Mouse (Mus musculus) heart, adult 18-20 months (tissue): Measurements from ENCODE around the gene Gm19402. TPM values are rescaled to one million over a fixed set of nuclear protein-coding genes. Genes with fewer than 3 reads are reported as not detected.
"Not testable (repeated sequence)": the region's sequence is repeated elsewhere in the genome, so short reads cannot be mapped to it uniquely, and the experiment has no call there.

Experiments
- DNase-seq, 2 experiments: peaks; one replicate each; pipeline ENCODE4 v3.0.0; 2021 to 2022; ENCODE audit warnings: mixed read lengths in 1 of 2
- long read RNA-seq, 2 experiments: library from polyadenylated mRNA; stranded (forward); transcript quantifications; one replicate each; pipeline ENCODE4 v2.0.0; 2021
- total RNA-seq, 2 experiments: library from RNA; stranded (reverse); gene quantifications; 2 replicates each; pipeline ENCODE4 v1.2.3; 2021

Gene Gm19402
- total RNA-seq: not detected
- long read RNA-seq, experiment 1: 0 reads
- long read RNA-seq, experiment 2: 0 reads

DNA sequence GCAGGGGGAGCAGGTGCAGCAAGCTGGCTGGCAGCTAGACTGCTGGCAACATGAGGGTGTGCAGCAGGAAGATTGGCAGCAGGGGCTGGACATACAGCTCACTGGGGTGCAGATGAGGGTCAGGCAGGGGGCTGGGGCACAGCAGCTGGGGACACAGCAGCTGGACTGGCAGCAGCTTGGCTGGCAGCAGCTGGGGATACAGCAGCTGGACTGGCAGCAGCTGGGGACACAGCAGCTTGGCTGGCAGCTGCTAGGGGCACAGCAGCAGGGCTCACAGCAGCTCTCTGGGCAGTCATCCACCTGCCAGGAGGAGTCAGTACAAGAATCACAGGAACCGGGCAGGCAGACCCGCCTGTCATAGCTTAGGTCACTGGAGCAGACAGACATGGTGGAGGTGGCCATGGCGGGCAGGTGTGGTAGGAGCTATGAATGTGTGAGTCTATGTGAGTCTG, at the start of gene Gm19402:
TSS of gene Gm19402 (minus strand) at position 402 of the 452 bp plus-strand sequence.
- not testable (repeated sequence) for DNase-seq

GRCm38 (mm10) chr10:77738929-77739328, 48.4 kb upstream of the Gm19402 start:
- DNase-seq: no peak

DNA sequence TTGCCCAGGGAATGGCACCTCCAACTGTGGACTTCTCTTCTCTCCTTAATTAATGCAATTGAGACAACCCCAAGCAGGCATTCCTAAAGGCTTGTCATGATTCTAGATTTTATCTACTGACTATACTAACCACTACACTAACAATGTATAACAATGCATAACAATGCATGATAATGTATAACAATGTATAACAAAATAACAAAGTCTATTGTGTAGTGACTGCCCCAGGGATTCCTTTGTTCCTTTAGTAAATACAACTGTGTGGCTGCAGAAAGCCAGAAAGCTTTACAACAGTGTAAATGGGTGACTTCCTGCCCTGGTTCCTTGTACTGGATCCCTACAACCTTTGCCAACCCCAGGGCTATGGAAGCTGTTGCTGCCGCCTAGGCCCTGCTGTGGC, 45.4 kb upstream of the Gm19402 start:
- DNase-seq: no peak

DNA sequence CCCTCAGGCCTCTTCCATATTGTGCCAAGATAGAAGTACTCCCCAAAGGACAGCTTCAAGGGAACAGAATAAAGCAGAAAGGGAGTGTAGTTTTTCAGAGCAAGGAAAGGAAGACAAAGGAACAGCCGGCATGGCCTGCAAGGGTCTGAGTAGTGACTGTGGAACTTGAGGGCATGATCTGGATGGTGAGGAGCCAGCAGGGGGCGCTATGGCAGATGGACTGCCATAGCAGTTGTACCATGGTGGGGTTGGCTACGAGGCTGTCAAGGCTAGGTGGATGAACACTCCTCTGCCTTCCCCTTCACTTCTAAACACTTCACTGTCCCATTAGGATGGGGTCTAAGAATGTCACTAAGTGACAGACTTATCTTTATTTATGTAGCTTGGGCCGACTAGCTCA, 38.7 kb upstream of the Gm19402 start:
- peak in 1 of 2 experiments; percentile 10 for DNase-seq

- no peak for DNase-seq
These were observed 37.7 kb upstream of the Gm19402 start for GRCm38 (mm10) chr10:77728280-77728679.

- DNase-seq: no peak
These were observed 35.6 kb upstream of the Gm19402 start, which contains the start of gene Gm10100 for GRCm38 (mm10) chr10:77726186-77726585. Gm10100 (plus strand) TSS chr10:77726486.

DNA sequence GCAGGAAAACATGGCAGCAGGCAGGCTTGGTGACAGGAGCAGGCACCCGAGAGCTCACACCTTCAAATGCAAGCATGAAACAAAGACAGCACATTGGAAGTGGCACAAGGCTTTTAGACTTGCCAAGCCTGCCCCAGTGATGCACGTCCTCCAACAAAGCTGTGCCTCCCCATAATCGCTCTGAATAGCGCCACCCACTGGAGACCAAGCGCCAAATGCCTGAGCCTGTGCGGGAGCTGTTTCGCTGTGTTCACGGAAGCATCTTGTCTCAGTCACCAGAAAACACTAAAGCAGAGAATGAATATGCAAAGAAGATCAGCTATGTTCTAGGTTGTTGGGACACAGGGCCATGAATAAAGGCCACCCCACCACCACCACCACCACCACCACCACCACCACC, 34.3 kb upstream of the Gm19402 start:
- DNase-seq: no peak

DNA sequence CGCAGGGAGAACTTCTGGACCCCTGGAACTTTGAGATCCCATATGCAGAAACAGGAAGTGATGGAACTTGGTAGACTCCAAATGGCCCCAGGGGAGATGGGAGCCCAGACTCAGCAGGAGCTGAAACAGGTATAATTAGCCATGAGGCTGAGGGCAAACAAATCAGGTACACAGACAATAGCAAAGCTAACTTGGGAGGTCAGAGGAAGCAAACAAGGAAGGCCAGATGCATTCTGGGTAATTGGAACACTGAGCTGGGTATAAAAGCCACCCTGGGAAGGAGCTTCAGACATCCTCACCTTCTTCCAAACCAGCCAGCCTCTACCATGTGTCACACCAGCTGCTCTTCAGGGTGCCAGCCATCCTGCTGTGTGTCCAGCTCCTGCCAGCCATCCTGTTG, 29.7 kb upstream of the Gm19402 start, which contains the start of gene Krtap12-1:
TSS of gene Krtap12-1 (plus strand) at position 301 of the 400 bp plus-strand sequence.
- DNase-seq: not testable (repeated sequence)

DNA sequence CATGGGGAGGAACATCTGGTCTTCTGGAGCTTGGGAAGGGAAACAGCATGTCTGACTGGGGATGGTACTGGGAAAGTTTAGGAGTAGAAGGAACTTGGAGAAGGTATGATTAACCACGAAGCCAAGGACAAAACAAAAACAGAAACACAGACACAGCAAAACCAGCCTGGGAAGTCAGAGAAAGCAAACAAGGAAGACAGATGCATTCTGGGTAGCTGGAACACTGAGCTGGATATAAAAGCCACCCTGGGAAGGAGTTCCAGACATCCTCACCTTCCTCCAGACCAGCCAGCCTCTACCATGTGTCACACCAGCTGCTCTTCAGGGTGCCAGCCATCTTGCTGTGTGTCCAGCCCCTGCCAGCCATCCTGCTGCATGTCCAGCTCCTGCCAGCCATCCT, 24.9 kb upstream of the Gm19402 start, which contains the start of gene Gm10142:
TSS of gene Gm10142 (plus strand) at position 301 of the 400 bp plus-strand sequence.
- DNase-seq: no peak

GRCm38 (mm10) chr10:77713734-77714133, 23.2 kb upstream of the Gm19402 start:
- DNase-seq: peak in 1 of 2 experiments; percentile 5

DNA sequence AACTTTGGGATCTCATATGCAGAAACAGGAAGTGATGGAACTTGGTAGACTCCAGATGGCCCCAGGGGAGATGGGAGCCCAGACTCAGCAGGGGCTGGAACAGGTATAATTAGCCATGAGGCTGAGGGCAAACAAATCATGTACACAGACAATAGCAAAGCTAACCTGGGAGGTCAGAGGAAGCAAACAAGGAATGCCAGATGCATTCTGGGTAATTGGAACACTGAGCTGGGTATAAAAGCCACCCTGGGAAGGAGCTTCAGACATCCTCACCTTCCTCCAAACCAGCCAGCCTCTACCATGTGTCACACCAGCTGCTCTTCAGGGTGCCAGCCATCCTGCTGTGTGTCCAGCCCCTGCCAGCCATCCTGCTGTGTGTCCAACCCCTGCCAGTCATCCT, 20.6 kb upstream of the Gm19402 start, which contains the start of gene Gm10024:
TSS of gene Gm10024 (plus strand) at position 301 of the 400 bp plus-strand sequence.
- not testable (repeated sequence) for DNase-seq

- DNase-seq: no peak
These were observed 19.3 kb upstream of the Gm19402 start for GRCm38 (mm10) chr10:77709831-77710230.

DNA sequence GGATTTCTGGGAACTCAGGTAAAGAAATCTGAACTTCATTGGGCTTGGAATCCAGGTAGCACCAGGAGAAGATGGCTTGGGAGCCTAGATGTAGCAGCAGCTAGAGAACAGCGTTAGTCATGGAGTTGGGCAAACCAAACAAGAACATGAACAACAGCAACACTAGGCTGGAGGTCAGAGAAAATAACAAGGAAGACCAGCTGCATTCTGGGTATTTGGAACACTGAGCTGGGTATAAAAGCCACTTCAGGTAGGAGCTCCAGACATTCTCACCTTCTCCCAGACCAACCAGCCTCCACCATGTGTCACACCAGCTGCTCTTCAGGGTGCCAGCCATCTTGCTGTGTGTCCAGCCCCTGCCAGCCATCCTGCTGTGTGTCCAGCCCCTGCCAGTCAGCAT, 15.8 kb upstream of the Gm19402 start, which contains the start of gene Gm10272:
TSS of gene Gm10272 (plus strand) at position 301 of the 400 bp plus-strand sequence.
- no peak for DNase-seq

GRCm38 (mm10) chr10:77697133-77697532, 6.6 kb upstream of the Gm19402 start, which contains the start of gene Gm9508:
Gm9508 (minus strand) TSS chr10:77697233.
- no peak for DNase-seq

- DNase-seq: no peak
These were observed 3.5 kb downstream of the Gm19402 start for GRCm38 (mm10) chr10:77687021-77687420.

- DNase-seq: peak; percentile 13 to 18
These were observed 4.5 kb downstream of the Gm19402 start, which contains the start of gene Tspear for GRCm38 (mm10) chr10:77685895-77686664. Tspear (plus strand) TSS chr10:77686569.

- no peak for DNase-seq
These were observed 6.4 kb downstream of the Gm19402 start for GRCm38 (mm10) chr10:77684181-77684580.

GRCm38 (mm10) chr10:77682994-77683393, 7.6 kb downstream of the Gm19402 start:
- DNase-seq: no peak

- DNase-seq: no peak
These were observed 13.0 kb downstream of the Gm19402 start for GRCm38 (mm10) chr10:77677562-77677961.

- no peak for DNase-seq
These were observed 16.8 kb downstream of the Gm19402 start for GRCm38 (mm10) chr10:77673765-77674164.

DNA sequence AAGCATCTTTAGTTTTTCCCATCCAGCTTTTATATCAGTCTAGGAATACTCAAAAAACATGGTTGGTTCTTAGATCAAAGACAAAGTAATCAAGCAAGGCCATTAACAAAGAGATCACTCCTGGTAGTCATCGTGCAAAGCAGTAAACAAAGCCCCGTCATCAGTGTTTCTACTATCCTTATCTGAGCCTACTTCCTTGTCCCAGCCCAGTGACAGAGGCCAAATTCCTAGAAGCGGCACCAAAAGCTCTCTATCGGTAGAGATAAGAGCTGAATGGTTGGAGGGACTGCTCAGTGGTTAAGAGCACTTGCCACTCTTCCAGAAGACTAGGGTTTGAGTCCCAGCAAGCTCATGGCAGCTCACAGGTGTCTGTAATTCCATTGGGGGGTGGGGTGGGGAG, 19.0 kb downstream of the Gm19402 start:
- DNase-seq: no peak

- DNase-seq: no peak
These were observed 19.8 kb downstream of the Gm19402 start for GRCm38 (mm10) chr10:77670710-77671109.

- DNase-seq: peak in 1 of 2 experiments; percentile 13
These were observed 23.2 kb downstream of the Gm19402 start for GRCm38 (mm10) chr10:77667402-77667801.
